Mouse (Mus musculus) midbrain, embryonic 14.5 days (tissue): ENCODE measurements around the gene Emilin3. TPM values are rescaled to one million over a fixed set of nuclear protein-coding genes. Genes with fewer than 3 reads are reported as not detected.

Source experiments
- ATAC-seq: fragments of 200-750 bp; cut with Nextera tagmentation; 2 replicates; pipeline ENCODE4 v1.8.0; 2017; ENCODE audit warnings: moderate number of reproducible peaks, moderate library complexity; ENCODE audit not compliant: low FRiP score, low TSS enrichment
- DNase-seq: peaks from one replicate; pipeline ENCODE4 v3.0.0-alpha.2; 2015
- H3K27ac ChIP-seq: fragments of 300-500 bp; sonication (generic); replicated peaks from 2 replicates; pipeline ENCODE4 v1.5.1; 2014; ENCODE audit warnings: mild to moderate bottlenecking, low read depth, low read length, moderate library complexity
- H3K27me3 ChIP-seq: fragments of 300-500 bp; sonication (generic); 2 replicates; pipeline ENCODE4 v1.6.1; 2014; ENCODE audit warnings: low read length, control low read depth, mixed read lengths; ENCODE audit not compliant: control insufficient read depth, insufficient read depth
- H3K36me3 ChIP-seq: fragments of 300-500 bp; sonication (generic); 2 replicates; pipeline ENCODE4 v1.6.1; 2014; ENCODE audit warnings: low read length, control low read depth; ENCODE audit not compliant: control insufficient read depth, insufficient read depth
- H3K4me1 ChIP-seq: fragments of 300-500 bp; sonication (generic); 2 replicates; pipeline ENCODE4 v1.6.1; 2014; ENCODE audit warnings: mild to moderate bottlenecking, antibody characterized with exemption, low read length, control low read depth; ENCODE audit not compliant: control insufficient read depth, insufficient read depth
- H3K4me2 ChIP-seq: fragments of 300-500 bp; sonication (generic); 2 replicates; pipeline ENCODE4 v1.6.1; 2014; ENCODE audit warnings: mild to moderate bottlenecking, low read length, moderate library complexity
- H3K4me3 ChIP-seq: fragments of 300-500 bp; sonication (generic); replicated peaks from 2 replicates; pipeline ENCODE4 v1.5.1; 2014; ENCODE audit warnings: low read depth, low read length
- H3K9ac ChIP-seq: fragments of 300-500 bp; sonication (generic); replicated peaks from 2 replicates; pipeline ENCODE4 v1.6.1; 2014; ENCODE audit warnings: mild to moderate bottlenecking, low read length, moderate library complexity
- H3K9me3 ChIP-seq: fragments of 300-500 bp; sonication (generic); 2 replicates; pipeline ENCODE4 v1.6.1; 2016; ENCODE audit warnings: low read length, control low read depth, mixed read lengths; ENCODE audit not compliant: control insufficient read depth
- WGBS: fragments of 180-500 bp; shearing (Covaris S2); extraction: QIAGEN DNeasy Blood & Tissue Kit; methylation state at CpG from one replicate; pipeline ENCODE4 v1.1.7; 2014; 5-methylcytosine and 5-hydroxymethylcytosine counted together
- polyA plus RNA-seq: library from polyadenylated mRNA; unstranded; fragments of >200 nt; fragmentation: Nextera tagmentation; extraction: Ambion mirVana; gene quantifications from 2 replicates; pipeline ENCODE4 v1.2.1, GENCODE M21; 2014

Gene Emilin3
- polyA plus RNA-seq, 1 experiment from 2014 or later = 0.45 TPM

DNA sequence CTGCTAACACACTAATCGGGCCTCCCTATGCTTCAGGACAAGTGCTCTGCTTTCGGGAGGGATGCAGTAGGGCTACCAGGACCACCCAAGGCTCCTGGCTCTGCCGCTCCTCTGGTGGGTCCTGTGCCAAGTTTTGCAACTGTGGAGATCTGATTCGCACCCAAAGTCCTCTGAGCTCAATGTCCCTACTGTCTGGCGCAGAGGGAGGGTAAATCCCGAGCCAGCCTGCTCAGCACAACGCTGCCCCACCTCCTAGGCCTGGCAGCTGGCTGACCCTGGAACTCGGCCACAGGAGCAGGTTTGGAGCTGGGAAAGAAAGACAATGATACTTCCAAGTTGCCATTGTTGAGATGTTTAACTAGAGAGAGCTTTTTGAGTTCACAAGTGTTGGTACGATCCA is 13.1 kb upstream of the Emilin3 start:
- no peak for DNase-seq
- no peak overlapping the region for H3K9ac ChIP-seq
- no peaks in the 10 kb centered on the region for H3K36me3 ChIP-seq
- no peaks in the 10 kb centered on the region for H3K27me3 ChIP-seq
- no peak overlapping the region for H3K27ac ChIP-seq
- 76% methylated on average over 9 of the region's 9 CpGs for WGBS
- H3K4me1 ChIP-seq = no peaks in the 10 kb centered on the region
- H3K4me2 ChIP-seq = no peak overlapping the region
- H3K4me3 ChIP-seq = no peak overlapping the region
- no peak for ATAC-seq
- H3K9me3 ChIP-seq = no peaks in the 10 kb centered on the region

DNA sequence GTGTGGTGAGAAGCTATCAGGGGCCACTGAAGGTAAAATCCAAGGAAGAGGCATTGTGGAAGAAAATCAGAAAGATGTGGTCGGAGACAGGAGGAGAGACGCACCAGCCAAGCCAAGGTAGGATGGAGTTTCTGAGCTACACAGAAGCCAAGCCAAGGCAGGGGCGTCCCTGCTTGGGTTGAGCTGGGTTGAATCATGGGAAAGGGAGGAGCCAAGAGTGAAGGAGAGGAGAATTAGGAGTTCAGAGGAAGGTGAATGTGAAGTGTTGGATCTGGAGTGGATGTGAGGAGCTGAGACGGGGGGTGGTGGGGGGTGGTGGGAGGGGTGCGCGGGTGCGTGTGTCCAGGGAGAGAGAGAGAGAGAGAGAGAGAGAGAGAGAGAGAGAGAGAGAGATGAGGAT is 9.2 kb upstream of the Emilin3 start:
- H3K9ac ChIP-seq = no peak overlapping the region

DNA sequence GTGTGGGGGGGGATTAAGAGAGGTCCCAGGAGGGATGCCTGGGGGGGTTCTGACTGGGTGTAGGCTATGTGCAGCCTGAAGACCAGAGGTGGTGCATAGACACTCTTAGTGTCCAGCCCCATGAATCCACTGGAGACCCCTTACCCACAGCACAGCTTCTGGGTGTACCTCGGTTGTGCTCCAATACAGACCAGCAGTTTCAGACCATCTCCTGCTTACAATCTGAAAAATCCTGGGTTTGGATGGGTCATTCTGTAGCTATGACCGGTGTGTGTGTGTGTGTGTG is 6.7 kb upstream of the Emilin3 start:
- Histone ChIP-seq H3K9ac (no peak overlapping the region), H3K27me3 (no peaks in the 10 kb centered on the region), H3K36me3 (no peaks in the 10 kb centered on the region), H3K4me2 (no peak overlapping the region), H3K4me3 (no peak overlapping the region), H3K9me3 (no peaks in the 10 kb centered on the region), H3K4me1 (no peaks in the 10 kb centered on the region), H3K27ac (no peak overlapping the region)
- no peak for DNase-seq
- 75% methylated on average over 2 of the region's 2 CpGs for WGBS
- no peak for ATAC-seq

More for the DNA sequence above, 9.2 kb upstream of the Emilin3 start:
- Histone ChIP-seq H3K4me1 (no peaks in the 10 kb centered on the region), H3K36me3 (no peaks in the 10 kb centered on the region), H3K4me2 (no peak overlapping the region), H3K27ac (no peak overlapping the region), H3K4me3 (no peak overlapping the region), H3K9me3 (no peaks in the 10 kb centered on the region), H3K27me3 (no peaks in the 10 kb centered on the region)
- WGBS = 78% methylated on average over 4 of the region's 7 CpGs
- ATAC-seq (no peak), DNase-seq (no peak)

DNA sequence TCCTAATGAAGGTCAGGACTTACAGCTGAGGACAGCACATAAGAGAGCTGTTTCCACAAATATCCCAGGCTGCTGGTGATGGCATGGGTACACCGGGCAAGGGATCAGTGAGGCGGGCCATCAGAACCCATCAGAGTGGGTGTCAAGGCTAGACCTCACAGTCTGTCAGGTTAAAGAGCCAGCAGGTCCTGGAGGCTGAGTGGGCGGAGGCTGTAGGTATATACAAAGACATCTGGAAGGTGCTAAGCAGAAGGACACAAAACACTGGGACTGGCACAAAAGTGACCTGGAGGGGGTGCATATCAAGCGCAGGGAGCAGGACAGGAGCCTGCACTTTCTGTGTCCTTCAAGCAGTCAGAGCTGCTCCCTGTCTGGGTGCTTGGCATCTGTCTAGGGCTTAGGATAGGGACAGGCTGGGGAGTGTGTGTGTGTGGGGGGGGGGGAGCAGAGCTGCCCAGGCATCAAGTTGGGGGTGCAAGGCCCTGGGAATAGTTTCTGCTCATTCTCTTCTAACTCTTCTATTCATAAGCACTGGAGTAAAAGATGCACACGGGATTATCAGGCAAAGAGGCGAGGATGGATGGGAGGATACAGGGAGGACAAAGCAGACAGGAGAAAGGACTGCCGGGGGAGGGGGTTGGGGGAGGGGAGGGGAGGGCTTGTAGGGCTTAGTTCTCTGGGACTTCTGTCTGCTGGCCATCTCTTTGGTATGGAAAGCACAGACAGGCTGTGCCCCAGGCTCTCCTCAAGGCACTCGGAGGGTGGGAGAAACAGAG is 6.2 kb upstream of the Emilin3 start:
- H3K4me2 ChIP-seq = no peak overlapping the region
- no peaks in the 10 kb centered on the region for H3K9me3 ChIP-seq
- ATAC-seq = no peak
- H3K4me3 ChIP-seq = no peak overlapping the region
- no peak for DNase-seq
- no peaks in the 10 kb centered on the region for H3K36me3 ChIP-seq
- H3K27ac ChIP-seq = no peak overlapping the region
- no peaks in the 10 kb centered on the region for H3K27me3 ChIP-seq
- H3K9ac ChIP-seq = no peak overlapping the region
- 42% methylated on average over 8 of the region's 8 CpGs for WGBS
- no peaks in the 10 kb centered on the region for H3K4me1 ChIP-seq

DNA sequence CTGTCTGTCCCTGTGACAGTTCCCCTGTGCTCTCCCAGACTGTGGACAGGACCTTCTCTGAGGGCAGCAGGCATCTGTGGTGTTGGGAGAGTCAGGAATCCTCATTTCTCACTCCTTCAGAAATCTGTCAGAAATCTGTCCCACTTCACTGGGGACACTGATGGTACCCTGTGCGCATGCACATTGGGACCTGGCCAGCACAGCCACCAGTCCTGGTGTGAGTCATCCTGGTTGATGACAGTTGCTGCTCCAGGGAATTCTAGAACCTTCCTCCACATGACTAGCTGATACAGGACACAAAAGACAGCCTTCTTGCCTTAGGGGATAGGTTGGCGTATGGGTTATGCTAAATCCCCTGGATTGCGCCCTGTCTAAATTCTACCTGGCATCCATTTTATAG is 5.2 kb upstream of the Emilin3 start:
- Histone ChIP-seq H3K27me3 (peaks cover 10% of the 10 kb centered on the region), H3K4me3 (no peak overlapping the region), H3K27ac (no peak overlapping the region), H3K36me3 (no peaks in the 10 kb centered on the region), H3K4me2 (no peak overlapping the region), H3K9me3 (no peaks in the 10 kb centered on the region), H3K9ac (no peak overlapping the region), H3K4me1 (0 out of 2 replicates have a peak, but pooled peaks cover 3% of the 10 kb centered on the region)
- DNase-seq (no peak), ATAC-seq (no peak)
- 88% methylated on average over 3 of the region's 3 CpGs for WGBS

DNA sequence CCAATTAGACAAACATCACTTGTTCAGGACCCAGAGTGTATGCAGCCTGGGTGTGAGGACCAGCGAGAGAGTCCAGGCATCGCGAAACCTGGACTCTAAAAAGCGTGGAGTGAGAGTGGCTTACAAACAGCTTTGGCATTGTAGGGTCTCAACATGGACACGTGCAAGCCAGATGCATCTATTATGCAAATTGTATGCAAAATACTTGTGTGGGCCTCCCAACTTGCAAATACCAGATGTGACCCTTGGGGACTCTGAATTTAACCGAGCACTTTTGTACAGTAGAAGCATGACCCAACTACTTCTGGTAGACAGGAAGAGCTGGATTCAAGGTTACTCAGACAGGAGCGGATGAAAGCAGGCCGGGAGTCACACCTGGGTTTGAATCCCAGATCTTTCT is 4.6 kb upstream of the Emilin3 start:
- H3K27me3 ChIP-seq = peaks cover 16% of the 10 kb centered on the region

DNA sequence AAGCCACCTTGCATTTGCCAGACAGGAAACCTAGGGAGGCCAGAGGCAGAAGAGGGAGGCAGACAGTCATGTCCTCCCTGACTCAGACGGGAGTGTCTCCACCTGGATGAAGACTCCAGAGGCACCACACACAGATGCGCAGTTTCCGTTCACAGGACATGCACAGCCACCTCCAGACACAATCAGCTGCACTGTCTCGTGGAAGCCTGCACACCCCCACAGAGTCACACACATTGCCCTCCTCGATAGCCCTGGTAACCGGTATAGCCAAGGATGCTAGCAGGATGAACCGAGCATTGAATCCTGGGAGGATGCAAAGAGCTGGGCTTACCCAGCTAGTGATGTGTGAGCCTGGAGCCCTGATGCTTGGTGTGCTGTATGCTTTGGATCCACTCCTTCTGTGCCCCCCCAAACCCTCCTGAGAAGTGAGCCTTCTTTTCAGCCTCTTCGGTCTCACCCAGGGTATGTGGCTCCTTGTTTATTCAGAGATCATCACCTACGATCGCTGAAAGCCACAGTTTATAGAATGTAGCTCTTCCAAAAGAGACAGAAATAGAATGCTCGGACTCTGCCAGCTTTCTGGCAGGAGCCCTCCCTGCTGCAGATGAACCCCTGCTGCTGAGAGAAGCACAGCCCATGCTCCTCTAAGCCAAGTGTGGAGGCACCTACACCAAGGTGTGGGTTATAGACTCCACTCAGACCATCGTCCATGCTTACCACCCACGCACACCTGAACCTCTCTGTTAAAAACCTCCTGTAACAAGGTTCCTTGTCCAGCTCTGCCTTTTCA is 3.9 kb upstream of the Emilin3 start:
- Histone ChIP-seq H3K4me3 (no peak overlapping the region), H3K36me3 (no peaks in the 10 kb centered on the region), H3K27ac (no peak overlapping the region), H3K9ac (no peak overlapping the region), H3K9me3 (no peaks in the 10 kb centered on the region), H3K4me2 (no peak overlapping the region), H3K4me1 (peaks cover 11% of the 10 kb centered on the region; the same call in 1 of the 2 replicates), H3K27me3 (peaks cover 23% of the 10 kb centered on the region)
- ATAC-seq = no peak
- WGBS = 81% methylated on average over 13 of the region's 13 CpGs
- DNase-seq = no peak

More for the DNA sequence above, 4.6 kb upstream of the Emilin3 start:
- no peak for DNase-seq
- H3K36me3 ChIP-seq = no peaks in the 10 kb centered on the region
- no peaks in the 10 kb centered on the region for H3K9me3 ChIP-seq
- no peak overlapping the region for H3K9ac ChIP-seq
- H3K4me3 ChIP-seq = no peak overlapping the region
- H3K4me2 ChIP-seq = no peak overlapping the region
- no peak overlapping the region for H3K27ac ChIP-seq
- H3K4me1 ChIP-seq = peaks cover 7% of the 10 kb centered on the region; the same call in 1 of the 2 replicates
- WGBS = 54% methylated on average over 8 of the region's 8 CpGs
- ATAC-seq = no peak

DNA sequence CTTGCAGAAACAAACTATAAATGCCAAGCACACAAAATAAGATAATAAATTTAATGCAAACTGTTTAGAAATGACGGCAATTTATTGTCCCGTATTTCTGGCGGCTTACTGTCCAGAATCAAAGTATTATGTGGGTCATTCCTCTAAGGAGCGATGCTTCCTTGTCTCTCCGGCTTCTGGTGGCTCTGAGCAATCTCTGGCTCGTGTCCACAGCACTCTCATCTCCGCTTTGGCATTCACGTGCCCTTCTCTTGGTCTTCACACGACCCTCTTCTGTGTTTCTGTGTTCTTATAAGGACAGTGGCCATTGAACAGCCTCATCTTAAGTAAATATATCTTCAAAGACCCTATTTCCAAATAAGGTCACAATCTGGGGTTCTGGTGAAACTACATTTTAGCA is 2.5 kb upstream of the Emilin3 start:
- ATAC-seq = no peak
- Histone ChIP-seq H3K4me3 (no peak overlapping the region), H3K27ac (no peak overlapping the region), H3K36me3 (no peaks in the 10 kb centered on the region), H3K27me3 (peaks cover 34% of the 10 kb centered on the region), H3K4me1 (peaks cover 11% of the 10 kb centered on the region; the same call in 1 of the 2 replicates), H3K9ac (no peak overlapping the region), H3K4me2 (no peak overlapping the region), H3K9me3 (no peaks in the 10 kb centered on the region)
- WGBS = 84% methylated on average over 9 of the region's 9 CpGs
- DNase-seq = no peak
